Mouse (Mus musculus): Measurements from ENCODE around the gene Clrn1. TPM values are rescaled to one million over a fixed set of nuclear protein-coding genes. Genes with fewer than 3 reads are reported as not detected.
"Not testable (repeated sequence)": the region's sequence is repeated elsewhere in the genome, so short reads cannot be mapped to it uniquely, and the experiment has no call there.

The Clrn1 gene
- polyA plus RNA-seq, 1 experiment from 2014 or later, result not detected

DNA sequence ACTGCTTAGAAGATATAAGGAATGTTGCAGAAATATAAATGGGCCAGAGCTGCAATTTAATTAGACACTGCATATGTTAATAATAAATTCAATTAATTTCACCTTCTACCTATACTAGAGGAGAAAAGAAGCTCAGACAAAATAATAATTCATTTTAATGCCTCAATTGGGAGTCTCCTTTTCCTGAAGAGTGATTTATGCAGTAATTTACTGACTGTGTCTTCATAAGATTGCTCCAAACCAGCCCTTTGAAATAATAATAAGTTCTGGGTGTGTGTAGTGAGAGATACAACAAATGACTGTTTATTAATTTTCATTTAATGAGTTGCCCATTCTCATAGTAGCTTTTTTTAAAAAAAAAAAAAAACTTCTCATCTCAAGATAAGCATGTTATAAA, 1.6 kb downstream of the Clrn1 start:
- H3K36me3 ChIP-seq, result no peaks in the 10 kb centered on the region
- H3K4me3 ChIP-seq (replicated peaks), result no peak overlapping the region
- no peak overlapping the region for H3K4me2 ChIP-seq (replicated peaks)
- H3K27ac ChIP-seq, result no peak overlapping the region
- H3K27me3 ChIP-seq (replicated peaks), result no peaks in the 10 kb centered on the region
- ATAC-seq, result 0 out of 2 replicates have a peak, but pooled peaks have one; percentile 31
- no peaks in the 10 kb centered on the region for H3K9me3 ChIP-seq
- peaks cover 5% of the 10 kb centered on the region; the same call in 1 of the 2 replicates for H3K4me1 ChIP-seq (replicated peaks)
- H3K9ac ChIP-seq, result no peak overlapping the region

DNA sequence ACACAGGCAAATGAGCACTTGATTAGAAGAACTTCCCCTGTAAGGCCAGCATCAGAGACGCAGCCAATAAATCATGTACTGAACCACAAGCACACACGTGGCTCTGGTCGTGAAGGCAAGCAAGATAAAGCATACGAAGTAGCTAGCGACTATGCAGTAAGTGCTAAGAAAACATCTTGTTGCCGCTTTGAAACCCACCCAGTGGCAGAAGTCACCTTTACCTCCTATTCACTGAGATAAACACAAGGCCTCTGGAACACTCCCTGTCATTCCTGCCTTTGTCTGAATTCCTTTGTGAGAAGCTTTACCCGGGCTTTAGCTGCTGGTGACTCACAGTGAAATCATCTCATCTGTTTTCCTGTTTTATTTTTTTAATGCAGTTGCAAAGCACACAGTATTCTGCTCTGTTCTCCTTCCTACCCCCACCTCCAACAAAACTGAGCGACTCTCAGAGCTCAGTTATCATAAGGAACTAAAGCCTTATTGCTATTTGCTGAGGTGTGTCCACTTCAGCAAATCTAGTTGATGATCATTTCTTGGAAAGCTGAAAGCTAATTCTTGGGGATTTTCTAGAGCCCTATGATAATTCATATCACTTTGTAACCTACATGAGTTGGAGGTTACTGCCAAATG, 2.1 kb downstream of the Clrn1 start:
- H3K27ac ChIP-seq, result no peak overlapping the region
- H3K4me3 ChIP-seq (replicated peaks), result no peak overlapping the region
- peak; percentile 81 for ATAC-seq
- no peaks in the 10 kb centered on the region for H3K36me3 ChIP-seq
- no peak overlapping the region for H3K9ac ChIP-seq
- 16% methylated on average over 8 of the region's 8 CpGs for WGBS
- H3K27me3 ChIP-seq (replicated peaks), result no peaks in the 10 kb centered on the region
- no peaks in the 10 kb centered on the region for H3K9me3 ChIP-seq
- peaks cover 5% of the 10 kb centered on the region; the same call in 1 of the 2 replicates for H3K4me1 ChIP-seq (replicated peaks)
- peak overlapping the region; percentile 19; the same call in 1 of the 2 replicates for H3K4me2 ChIP-seq (replicated peaks)

DNA sequence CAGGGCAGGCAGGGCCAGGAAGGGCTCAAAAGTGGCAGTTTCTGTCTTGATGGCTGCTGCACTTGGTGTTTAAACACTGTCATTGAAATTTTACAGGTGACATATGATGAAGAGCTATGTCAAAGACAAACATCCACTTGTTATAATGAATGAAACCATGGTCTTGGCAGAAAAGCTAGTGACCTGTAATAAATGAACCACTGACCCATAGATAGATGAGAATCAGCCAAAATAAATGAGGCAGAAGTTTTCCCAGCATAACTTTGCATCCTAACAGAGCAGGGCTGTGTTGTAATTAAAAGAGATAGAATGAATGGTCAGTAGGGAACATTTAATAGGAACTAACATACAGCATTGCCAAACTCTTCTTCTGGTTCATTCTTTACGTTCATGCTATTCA, 4.1 kb downstream of the Clrn1 start:
- ATAC-seq, result no peak
- 95% methylated on average over 1 of the region's 1 CpGs for WGBS
- Histone ChIP-seq H3K27me3 (replicated peaks) (no peaks in the 10 kb centered on the region), H3K36me3 (no peaks in the 10 kb centered on the region), H3K4me1 (replicated peaks) (peaks cover 5% of the 10 kb centered on the region; the same call in 1 of the 2 replicates), H3K27ac (no peak overlapping the region), H3K9ac (no peak overlapping the region), H3K4me2 (replicated peaks) (no peak overlapping the region), H3K4me3 (replicated peaks) (no peak overlapping the region), H3K9me3 (no peaks in the 10 kb centered on the region)

DNA sequence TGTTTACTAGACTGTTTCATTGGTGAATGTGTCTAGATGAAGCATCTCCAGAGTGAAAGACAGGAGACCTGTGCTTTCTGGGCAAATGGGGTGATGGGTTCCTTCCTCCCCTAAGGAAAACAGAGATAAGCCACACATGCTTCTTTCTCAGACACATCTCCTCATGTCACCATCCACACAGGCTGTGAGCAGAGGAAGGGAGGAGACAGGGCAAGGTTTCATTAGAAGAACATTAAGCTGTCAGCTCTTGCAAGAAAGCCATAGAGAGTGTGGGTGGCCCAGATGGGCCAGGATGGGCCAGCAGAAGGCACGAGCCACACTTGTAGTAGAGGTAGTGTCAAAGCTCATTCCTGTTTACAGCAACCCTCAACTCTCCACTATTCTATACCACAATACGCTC, 5.0 kb downstream of the Clrn1 start:
- H3K4me2 ChIP-seq (replicated peaks), result no peak overlapping the region
- ATAC-seq, result no peak
- H3K27ac ChIP-seq, result no peak overlapping the region
- H3K4me1 ChIP-seq (replicated peaks), result peaks cover 5% of the 10 kb centered on the region; the same call in 1 of the 2 replicates
- no peaks in the 10 kb centered on the region for H3K27me3 ChIP-seq (replicated peaks)
- H3K36me3 ChIP-seq, result no peaks in the 10 kb centered on the region
- 79% methylated on average over 2 of the region's 2 CpGs for WGBS
- H3K9ac ChIP-seq, result no peak overlapping the region
- H3K4me3 ChIP-seq (replicated peaks), result no peak overlapping the region
- no peaks in the 10 kb centered on the region for H3K9me3 ChIP-seq

DNA sequence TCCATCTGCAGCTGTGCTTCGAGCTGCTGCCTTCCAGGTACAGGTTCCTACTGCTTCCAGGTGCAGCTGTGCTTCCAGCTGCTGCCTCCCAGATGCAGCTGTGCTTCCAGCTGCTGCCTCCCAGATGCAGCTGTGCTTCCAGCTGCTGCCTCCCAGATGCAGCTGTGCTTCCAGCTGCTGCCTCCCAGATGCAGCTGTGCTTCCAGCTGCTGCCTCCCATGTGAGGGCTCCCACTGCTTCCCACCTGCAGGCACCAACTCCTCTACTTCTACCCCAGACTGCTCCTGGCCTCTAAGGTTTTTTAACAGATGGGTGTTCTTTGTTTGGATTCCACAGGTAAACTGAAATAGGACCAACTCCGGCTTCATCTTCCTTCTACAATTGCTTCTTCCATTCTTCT, 13.3 kb downstream of the Clrn1 start:
- H3K9me3 ChIP-seq; H3K4me2 ChIP-seq (replicated peaks); H3K4me3 ChIP-seq (replicated peaks); H3K36me3 ChIP-seq; ATAC-seq; H3K9ac ChIP-seq; H3K4me1 ChIP-seq (replicated peaks); H3K27ac ChIP-seq; H3K27me3 ChIP-seq (replicated peaks): not testable (repeated sequence)
- 77% methylated on average over 2 of the region's 2 CpGs for WGBS

DNA sequence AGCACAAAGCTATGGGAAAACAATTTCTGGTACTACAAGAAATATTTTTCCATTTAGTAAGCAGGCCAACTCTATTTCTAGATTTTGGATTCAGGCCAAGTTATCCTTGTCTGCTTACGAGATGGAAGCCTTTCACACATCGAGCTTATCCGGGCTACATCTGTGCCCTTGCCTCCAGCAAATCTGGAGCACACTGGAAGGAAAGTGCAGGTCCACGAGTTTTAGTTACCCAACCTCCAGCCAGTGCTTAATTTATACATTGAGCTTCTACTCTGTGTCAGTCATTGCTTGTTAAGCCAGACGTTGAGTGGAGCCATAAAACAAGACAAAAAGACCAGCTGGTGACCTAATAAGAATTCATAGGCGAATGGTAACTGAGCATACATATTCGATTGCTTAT, 19.4 kb downstream of the Clrn1 start:
- no peak overlapping the region for H3K4me2 ChIP-seq (replicated peaks)
- H3K27ac ChIP-seq, result no peak overlapping the region
- no peaks in the 10 kb centered on the region for H3K4me1 ChIP-seq (replicated peaks)
- no peaks in the 10 kb centered on the region for H3K36me3 ChIP-seq
- WGBS, result 55% methylated on average over 7 of the region's 7 CpGs
- H3K4me3 ChIP-seq (replicated peaks), result no peak overlapping the region
- no peaks in the 10 kb centered on the region for H3K9me3 ChIP-seq
- H3K27me3 ChIP-seq (replicated peaks), result no peaks in the 10 kb centered on the region
- no peak overlapping the region for H3K9ac ChIP-seq
- no peak for ATAC-seq

DNA sequence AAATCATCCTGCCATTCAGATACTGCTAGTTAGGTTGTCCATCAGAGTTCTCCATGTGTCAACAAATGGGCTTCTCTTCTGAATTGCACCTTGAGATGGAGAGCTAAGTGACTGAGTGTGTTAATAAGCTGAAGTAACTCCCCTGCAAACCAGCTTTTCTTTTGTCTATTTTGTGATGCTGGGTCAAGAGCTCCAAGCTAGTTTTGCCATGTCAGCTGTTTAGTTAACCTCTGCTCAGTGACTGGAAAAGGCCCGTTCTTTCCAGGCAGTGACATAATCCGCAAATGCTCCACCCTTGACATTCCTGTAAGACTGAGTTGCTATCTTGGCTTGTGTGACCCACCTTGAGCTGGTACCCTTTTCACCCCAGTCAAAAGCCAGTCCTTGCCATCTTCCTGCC, 22.2 kb downstream of the Clrn1 start:
- H3K4me3 ChIP-seq (replicated peaks), result no peak overlapping the region
- H3K9ac ChIP-seq, result no peak overlapping the region
- no peaks in the 10 kb centered on the region for H3K27me3 ChIP-seq (replicated peaks)
- H3K27ac ChIP-seq, result no peak overlapping the region
- 64% methylated on average over 2 of the region's 2 CpGs for WGBS
- H3K36me3 ChIP-seq, result no peaks in the 10 kb centered on the region
- H3K4me2 ChIP-seq (replicated peaks), result no peak overlapping the region
- no peaks in the 10 kb centered on the region for H3K4me1 ChIP-seq (replicated peaks)
- ATAC-seq, result no peak
- H3K9me3 ChIP-seq, result no peaks in the 10 kb centered on the region

DNA sequence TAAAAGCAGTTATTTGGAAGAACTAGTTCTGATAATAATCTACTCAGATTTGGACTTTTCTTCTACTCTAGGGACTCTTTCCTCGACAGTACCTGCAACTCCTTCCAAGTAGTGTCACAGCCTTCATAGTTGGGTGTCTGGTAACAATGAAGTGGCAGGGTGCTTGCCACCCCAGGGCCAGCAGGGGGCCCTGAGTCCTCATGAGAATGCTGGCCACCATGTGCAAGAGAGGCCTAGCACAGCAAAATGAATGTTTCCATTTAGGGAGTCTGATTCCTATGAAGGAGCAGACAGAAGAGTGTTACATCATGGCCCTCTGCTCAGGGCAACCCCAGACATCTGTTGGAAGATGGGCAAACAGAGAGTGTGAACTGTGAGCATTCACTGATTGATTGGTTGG, 41.7 kb downstream of the Clrn1 start:
- Histone ChIP-seq H3K9ac (no peak overlapping the region), H3K27me3 (replicated peaks) (no peaks in the 10 kb centered on the region), H3K4me2 (replicated peaks) (no peak overlapping the region), H3K4me1 (replicated peaks) (no peaks in the 10 kb centered on the region), H3K36me3 (no peaks in the 10 kb centered on the region), H3K27ac (no peak overlapping the region), H3K4me3 (replicated peaks) (no peak overlapping the region), H3K9me3 (no peaks in the 10 kb centered on the region)
- WGBS, result 54% methylated on average over 1 of the region's 1 CpGs
- no peak for ATAC-seq

DNA sequence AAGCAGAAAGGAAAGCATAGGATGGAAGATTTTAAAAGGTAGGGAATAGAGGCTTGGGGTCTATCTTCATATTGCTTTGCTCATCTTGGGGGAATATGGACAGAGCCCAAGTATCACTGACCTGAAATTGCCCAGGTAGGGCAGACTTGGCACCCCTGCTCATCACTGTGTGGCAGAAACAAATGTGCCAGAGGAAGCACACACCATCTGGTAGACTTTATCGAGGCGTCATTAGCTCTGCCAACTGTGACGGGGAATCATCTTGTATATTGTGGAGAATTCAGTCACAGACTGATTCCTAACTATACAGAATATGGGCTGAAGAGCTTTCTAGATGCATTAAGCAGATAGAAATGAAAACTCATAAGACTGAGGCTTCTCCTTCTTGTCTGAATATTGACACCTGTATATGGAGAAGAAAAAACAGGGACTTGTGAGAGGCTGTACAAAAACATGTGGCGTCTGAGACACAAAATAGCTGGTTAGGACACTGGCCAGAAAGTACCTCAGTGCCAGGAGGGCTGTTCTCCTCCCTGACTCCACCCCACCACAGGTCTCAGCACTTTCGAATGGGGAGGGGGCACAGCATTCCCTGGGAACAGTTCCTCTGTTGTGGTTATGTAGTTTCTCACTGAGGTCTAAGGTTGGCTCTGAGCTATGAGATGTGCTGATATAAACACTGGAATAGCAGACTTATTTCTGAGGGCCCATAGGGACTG, 51.5 kb downstream of the Clrn1 start:
- Histone ChIP-seq H3K9ac (no peak overlapping the region), H3K4me3 (replicated peaks) (no peak overlapping the region), H3K4me1 (replicated peaks) (no peaks in the 10 kb centered on the region), H3K27ac (no peak overlapping the region), H3K36me3 (no peaks in the 10 kb centered on the region), H3K27me3 (replicated peaks) (no peaks in the 10 kb centered on the region), H3K9me3 (no peaks in the 10 kb centered on the region), H3K4me2 (replicated peaks) (no peak overlapping the region)
- ATAC-seq, result no peak
- 79% methylated on average over 5 of the region's 5 CpGs for WGBS

DNA sequence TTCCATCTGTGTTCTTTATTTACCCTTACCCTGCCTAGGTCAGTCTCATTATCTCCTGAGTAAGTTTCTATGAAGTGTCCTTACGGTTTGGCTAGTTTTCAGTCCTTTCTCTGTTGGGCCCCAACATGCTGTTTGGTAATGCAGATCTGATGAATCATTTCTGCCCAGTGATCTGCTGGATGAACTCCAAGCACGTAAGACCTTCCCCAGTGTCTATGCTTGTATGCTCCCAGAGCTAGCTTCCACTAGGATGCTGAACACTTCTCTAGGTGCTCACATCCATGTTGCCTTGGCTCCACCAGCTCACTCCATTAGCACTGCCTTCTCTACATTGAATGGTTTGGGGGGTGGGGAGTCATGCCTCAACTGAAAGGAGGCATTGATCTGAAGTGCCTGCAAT, 52.3 kb downstream of the Clrn1 start:
- 76% methylated on average over 2 of the region's 2 CpGs for WGBS
- no peak overlapping the region for H3K27ac ChIP-seq
- H3K36me3 ChIP-seq, result no peaks in the 10 kb centered on the region
- no peak overlapping the region for H3K4me2 ChIP-seq (replicated peaks)
- H3K4me1 ChIP-seq (replicated peaks), result no peaks in the 10 kb centered on the region
- ATAC-seq, result no peak
- no peak overlapping the region for H3K4me3 ChIP-seq (replicated peaks)
- no peak overlapping the region for H3K9ac ChIP-seq
- no peaks in the 10 kb centered on the region for H3K27me3 ChIP-seq (replicated peaks)
- no peaks in the 10 kb centered on the region for H3K9me3 ChIP-seq

DNA sequence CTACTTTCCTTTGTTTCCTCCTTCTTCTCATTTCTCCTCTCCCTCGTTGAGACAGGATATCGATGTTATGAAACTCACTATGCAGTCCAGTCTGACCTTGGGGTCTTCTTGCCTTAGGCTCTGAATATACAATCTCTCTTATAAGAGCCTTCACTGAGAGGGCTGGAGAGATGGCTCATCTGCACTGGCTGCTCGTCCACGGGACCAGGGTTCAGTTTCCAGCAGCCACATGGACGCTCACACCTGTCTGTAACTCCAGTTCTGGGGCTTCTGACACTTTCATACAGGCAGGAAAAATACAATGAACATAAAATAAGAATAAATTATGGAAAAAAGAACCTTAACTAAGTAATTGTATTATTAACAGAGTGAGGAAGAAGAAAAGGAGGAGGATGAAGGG, 53.6 kb downstream of the Clrn1 start:
- Histone ChIP-seq H3K36me3 (no peaks in the 10 kb centered on the region), H3K4me3 (replicated peaks) (no peak overlapping the region), H3K4me2 (replicated peaks) (no peak overlapping the region), H3K4me1 (replicated peaks) (no peaks in the 10 kb centered on the region), H3K9ac (no peak overlapping the region), H3K27me3 (replicated peaks) (no peaks in the 10 kb centered on the region), H3K27ac (no peak overlapping the region), H3K9me3 (no peaks in the 10 kb centered on the region)
- no peak for ATAC-seq
- WGBS, result 79% methylated on average over 5 of the region's 5 CpGs

DNA sequence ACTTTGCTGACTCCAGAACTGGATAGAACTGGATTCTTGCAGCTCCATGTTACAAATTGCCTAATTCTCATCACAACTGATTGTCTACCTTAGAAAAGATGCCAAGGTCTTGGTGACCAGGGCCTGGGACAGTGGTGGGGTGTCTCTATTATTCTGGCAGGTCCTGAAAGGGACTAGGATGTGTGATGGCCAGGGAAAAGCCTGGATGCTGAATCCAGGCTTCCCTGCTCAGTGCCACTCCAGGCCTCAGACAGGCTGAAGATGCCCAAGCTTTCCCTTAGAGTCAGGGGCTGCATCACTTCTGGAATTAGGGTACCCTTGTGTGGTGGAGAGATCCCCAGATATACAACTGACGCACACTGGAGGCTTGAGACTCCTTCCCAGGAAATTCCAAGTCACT, 55.2 kb downstream of the Clrn1 start:
- Histone ChIP-seq H3K27me3 (replicated peaks) (no peaks in the 10 kb centered on the region), H3K27ac (no peak overlapping the region), H3K9me3 (no peaks in the 10 kb centered on the region), H3K36me3 (no peaks in the 10 kb centered on the region), H3K4me3 (replicated peaks) (no peak overlapping the region), H3K4me1 (replicated peaks) (no peaks in the 10 kb centered on the region), H3K4me2 (replicated peaks) (no peak overlapping the region), H3K9ac (no peak overlapping the region)
- ATAC-seq, result no peak
- WGBS, result 82% methylated on average over 1 of the region's 1 CpGs
